Mouse (Mus musculus): Measurements from ENCODE around the gene Kprp. TPM values are rescaled to one million over a fixed set of nuclear protein-coding genes. Genes with fewer than 3 reads are reported as not detected.

Gene Kprp
- total RNA-seq (2012; rRNA removed) = not detected in 2 replicates
- not detected in 2 replicates for total RNA-seq (2014; rRNA removed)
- polyA plus RNA-seq (2012; ENCODE audit: insufficient read length, low read depth) = not detected in 2 replicates

- H3K27me3 ChIP-seq (replicated peaks) = no peaks in the 10 kb centered on the region
- H3K36me3 ChIP-seq (replicated peaks in 1 of 2; ENCODE audit: control insufficient read depth in 1 of 2, insufficient read depth in 1 of 2, low read length in 1 of 2) = no peaks in the 10 kb centered on the region
- H3K4me3 ChIP-seq (replicated peaks in 1 of 3; ENCODE audit: low read depth in 2 of 3, low read length in 2 of 3, poor library complexity in 1 of 3) = no peak within 1 kb of the TSS
- H3K4me1 ChIP-seq (ENCODE audit: control insufficient read depth in 1 of 2, insufficient read depth in 2 of 2) = peaks cover 0 to 4% of the 10 kb centered on the region in 2 experiments; a peak in 1 of 4 replicates
- DNase-seq (ENCODE audit: extremely low read depth) = no peak
- no peak within 1 kb of the TSS for H3K4me2 ChIP-seq (ENCODE audit: insufficient read depth, low read depth, poor library complexity, severe bottlenecking)
- no peak within 1 kb of the TSS for H3K27ac ChIP-seq (ENCODE audit: insufficient read depth, low read depth)
- in situ Hi-C loops (cut with MboI; ENCODE audit: low pct_ligation_motif_present, low pct_unique_long_range_greater_than_20kb, low sequenced_read_pairs) (no loop called here), dilution Hi-C loops (cut with MboI; ENCODE audit: extremely low pct_ligation_motif_present, extremely low pct_unique_long_range_greater_than_20kb, low sequenced_read_pairs) (no loop called here)
- no peaks in the 10 kb centered on the region for H3K79me2 ChIP-seq (replicated peaks; ENCODE audit: control insufficient read depth, extremely low read depth, insufficient read depth, poor library complexity, severe bottlenecking)
- no peak for TF ChIP-seq ELF1 (IDR thresholded peaks at IDR 0.05; ENCODE audit: low read depth, low read length)
- TF ChIP-seq RAD21 (IDR thresholded peaks at IDR 0.05; ENCODE audit: low read depth, low read length) = no peak
- TF ChIP-seq KAT2A (IDR thresholded peaks at IDR 0.05; ENCODE audit: insufficient replicate concordance, low read length) = no peak
- no peak for TF ChIP-seq SMC3 (IDR thresholded peaks at IDR 0.05; ENCODE audit: low read depth, low read length)
- TF ChIP-seq ZNF384 (IDR thresholded peaks at IDR 0.05; ENCODE audit: low read depth, low read length) = no peak
- TF ChIP-seq TCF12 (IDR thresholded peaks at IDR 0.05; ENCODE audit: low read depth, low read length) = no peak
- TF ChIP-seq MXI1 (IDR thresholded peaks at IDR 0.05; ENCODE audit: low read depth, low read length) = no peak
- TF ChIP-seq TBP (conservative IDR thresholded peaks at IDR 0.05; ENCODE audit: low read depth, low read length) = no peak
- no peak for TF ChIP-seq RCOR1 (conservative IDR thresholded peaks at IDR 0.05; ENCODE audit: low read depth, low read length)
- no peak for TF ChIP-seq MYC (IDR thresholded peaks at IDR 0.05; ENCODE audit: low read depth, low read length)
- no peak for TF ChIP-seq E2F4 (IDR thresholded peaks at IDR 0.05; ENCODE audit: insufficient replicate concordance, low read depth, low read length)
- TF ChIP-seq ZMIZ1 (IDR thresholded peaks at IDR 0.05; ENCODE audit: low read depth, low read length) = no peak
- TF ChIP-seq PAX5 (IDR thresholded peaks at IDR 0.05; ENCODE audit: low read length) = no peak
- TF ChIP-seq CTCF (conservative IDR thresholded peaks at IDR 0.05 in 1 of 2, IDR thresholded peaks at IDR 0.05 in 1 of 2; ENCODE audit: low read depth in 2 of 2, low read length in 2 of 2) = no peak
- TF ChIP-seq SIN3A (IDR thresholded peaks at IDR 0.05; ENCODE audit: low read length) = no peak
- H3K9ac ChIP-seq (ENCODE audit: insufficient read depth, low read depth) = no peak within 1 kb of the TSS
- no peaks in the 10 kb centered on the region for H3K9me3 ChIP-seq (replicated peaks; ENCODE audit: low read length)
Observed at GRCm38 (mm10) chr3:92827108-92827507, at the start of gene Kprp. TSS of gene Kprp (minus strand) at chr3:92827247.

GRCm38 (mm10) chr3:92874180-92874579 is 47.1 kb upstream of the Kprp start:
- in situ Hi-C loops (cut with MboI; ENCODE audit: low pct_ligation_motif_present, low pct_unique_long_range_greater_than_20kb, low sequenced_read_pairs) (no loop called here), dilution Hi-C loops (cut with MboI; ENCODE audit: extremely low pct_ligation_motif_present, extremely low pct_unique_long_range_greater_than_20kb, low sequenced_read_pairs) (no loop called here)
- H3K4me3 ChIP-seq (replicated peaks in 1 of 3; ENCODE audit: low read depth in 2 of 3, low read length in 2 of 3, poor library complexity in 1 of 3) = no peak overlapping the region
- no peaks in the 10 kb centered on the region for H3K79me2 ChIP-seq (replicated peaks; ENCODE audit: control insufficient read depth, extremely low read depth, insufficient read depth, poor library complexity, severe bottlenecking)
- H3K4me2 ChIP-seq (ENCODE audit: insufficient read depth, low read depth, poor library complexity, severe bottlenecking) = no peak overlapping the region
- TF ChIP-seq MEF2A (IDR thresholded peaks at IDR 0.05; ENCODE audit: borderline replicate concordance, low read depth, low read length) = no peak
- TF ChIP-seq BHLHE40 (IDR thresholded peaks at IDR 0.05; ENCODE audit: low read depth, low read length) = no peak
- no peak for TF ChIP-seq ELF1 (IDR thresholded peaks at IDR 0.05; ENCODE audit: low read depth, low read length)
- no peak for TF ChIP-seq ETS1 (conservative IDR thresholded peaks at IDR 0.05; ENCODE audit: low read depth, low read length)
- TF ChIP-seq HCFC1 (IDR thresholded peaks at IDR 0.05; ENCODE audit: low read depth, low read length) = no peak
- TF ChIP-seq CHD2 (IDR thresholded peaks at IDR 0.05; ENCODE audit: low read length) = no peak
- no peak for TF ChIP-seq USF1 (IDR thresholded peaks at IDR 0.05; ENCODE audit: low read depth, low read length)
- TF ChIP-seq RAD21 (IDR thresholded peaks at IDR 0.05; ENCODE audit: low read depth, low read length) = no peak
- no peak for TF ChIP-seq JUND (conservative IDR thresholded peaks at IDR 0.05; ENCODE audit: low read depth, low read length)
- no peak for TF ChIP-seq RCOR1 (conservative IDR thresholded peaks at IDR 0.05; ENCODE audit: low read depth, low read length)
- no peak for TF ChIP-seq NELFE (IDR thresholded peaks at IDR 0.05; ENCODE audit: low read depth, low read length)
- no peak for TF ChIP-seq JUN (IDR thresholded peaks at IDR 0.05; ENCODE audit: insufficient read depth, low read depth, low read length)
- TF ChIP-seq SMC3 (IDR thresholded peaks at IDR 0.05; ENCODE audit: low read depth, low read length) = no peak
- TF ChIP-seq E2F4 (IDR thresholded peaks at IDR 0.05; ENCODE audit: insufficient replicate concordance, low read depth, low read length) = no peak
- TF ChIP-seq POLR2AphosphoS2 (IDR thresholded peaks at IDR 0.05; ENCODE audit: low read depth, low read length) = no peak
- no peak for TF ChIP-seq KAT2A (IDR thresholded peaks at IDR 0.05; ENCODE audit: insufficient replicate concordance, low read length)
- no peak for TF ChIP-seq MAZ (IDR thresholded peaks at IDR 0.05; ENCODE audit: low read depth, low read length)
- no peak for TF ChIP-seq GABPA (IDR thresholded peaks at IDR 0.05; ENCODE audit: insufficient replicate concordance, low read depth, low read length)
- H3K27ac ChIP-seq (ENCODE audit: insufficient read depth, low read depth) = no peak overlapping the region
- H3K9ac ChIP-seq (ENCODE audit: insufficient read depth, low read depth) = no peak overlapping the region
- H3K27me3 ChIP-seq (replicated peaks) = no peaks in the 10 kb centered on the region
- H3K9me3 ChIP-seq (replicated peaks; ENCODE audit: low read length) = no peaks in the 10 kb centered on the region
- no peaks in the 10 kb centered on the region for H3K36me3 ChIP-seq (replicated peaks in 1 of 2; ENCODE audit: control insufficient read depth in 1 of 2, insufficient read depth in 1 of 2, low read length in 1 of 2)
- no peak for DNase-seq (ENCODE audit: extremely low read depth)
- no peaks in the 10 kb centered on the region for H3K4me1 ChIP-seq (ENCODE audit: control insufficient read depth in 1 of 2, insufficient read depth in 2 of 2)

Measured in CH12.LX (cell line).